Mouse (Mus musculus) left cerebral cortex, adult 8-10 months (tissue): ENCODE measurements around the gene Vmn2r22. TPM values are rescaled to one million over a fixed set of nuclear protein-coding genes. Genes with fewer than 3 reads are reported as not detected.
"Not testable (repeated sequence)": the region's sequence is repeated elsewhere in the genome, so short reads cannot be mapped to it uniquely, and the experiment has no call there.

Source experiments
- DNase-seq, 2 experiments: peaks; one replicate each; pipeline ENCODE4 v3.0.0; 2022; ENCODE audit warnings: low spot score in 2 of 2
- total RNA-seq, 4 experiments: library from RNA; stranded (reverse); gene quantifications; 2 replicates each; pipeline ENCODE4 v1.2.4; 2022

The Vmn2r22 gene
- not detected for total RNA-seq

DNA sequence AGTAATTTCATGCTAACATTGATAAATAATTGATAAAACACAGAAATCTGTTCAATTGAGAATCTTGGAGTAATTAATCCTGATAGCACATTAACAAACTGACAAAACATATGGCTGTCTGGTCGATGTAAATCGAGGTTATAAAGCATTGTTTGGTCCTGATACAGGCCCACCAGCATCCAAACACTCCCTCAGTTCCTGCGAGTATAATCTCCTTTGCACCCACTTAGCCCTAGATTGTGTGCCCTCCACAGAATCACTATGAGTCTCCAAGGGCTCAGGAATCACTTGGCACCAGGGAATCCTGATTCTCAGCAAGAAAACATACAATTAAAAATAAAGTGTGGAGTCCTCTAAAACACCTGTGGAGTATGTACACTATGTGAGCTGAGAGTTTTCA, at the start of gene Vmn2r22:
Gene Vmn2r22 (minus strand): TSS at position 101 of the 400 bp plus-strand sequence.
- not testable (repeated sequence) for DNase-seq

DNA sequence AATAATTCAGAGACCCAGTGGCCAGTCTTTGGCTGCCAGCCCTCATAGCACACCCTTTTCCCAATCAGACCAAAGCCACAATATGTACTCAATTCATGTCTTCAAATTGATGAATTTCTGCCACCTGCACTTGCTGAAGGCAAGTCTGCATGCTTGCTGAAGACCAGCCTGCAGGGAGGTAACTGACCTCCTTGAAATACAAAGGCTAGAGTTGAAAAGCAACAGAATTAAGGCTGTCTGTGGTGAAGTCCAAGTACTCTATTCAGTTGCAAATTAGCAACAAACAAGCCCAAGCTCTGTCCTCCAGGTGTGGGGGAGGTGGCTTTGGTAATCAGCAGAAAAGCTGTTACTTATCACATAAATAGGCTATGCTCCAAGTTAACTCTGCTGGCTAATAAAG, 46.7 kb upstream of the Vmn2r22 start:
- no peak for DNase-seq

GRCm38 (mm10) chr6:123696639-123697038, 46.1 kb upstream of the Vmn2r22 start:
- not testable (repeated sequence) for DNase-seq

- DNase-seq: no peak
Observed at GRCm38 (mm10) chr6:123657040-123657439, 6.5 kb upstream of the Vmn2r22 start.

- DNase-seq: not testable (repeated sequence)
Observed at GRCm38 (mm10) chr6:123639394-123639793, 11.1 kb downstream of the Vmn2r22 start.

DNA sequence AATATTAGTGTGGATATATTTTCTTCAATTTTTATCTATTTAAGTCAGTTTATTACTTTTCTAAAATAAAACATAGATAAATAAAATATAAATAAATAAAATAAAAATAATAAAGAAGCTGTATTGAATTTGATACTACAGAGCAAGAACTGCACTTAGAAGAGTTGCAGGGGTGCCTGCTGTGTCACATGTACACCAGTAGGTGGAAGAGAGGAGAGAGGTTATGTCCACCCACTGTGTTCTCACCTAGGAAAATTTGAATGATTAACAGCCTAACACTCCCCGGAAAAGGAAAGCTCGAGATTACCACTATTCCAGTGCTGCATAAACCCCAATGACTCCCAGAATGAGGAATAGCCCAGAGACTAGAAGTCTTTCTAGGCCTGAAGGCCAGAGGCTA, 26.7 kb downstream of the Vmn2r22 start:
- not testable (repeated sequence) for DNase-seq

- DNase-seq: not testable (repeated sequence)
Observed at GRCm38 (mm10) chr6:123588368-123588767, 62.2 kb downstream of the Vmn2r22 start.

DNA sequence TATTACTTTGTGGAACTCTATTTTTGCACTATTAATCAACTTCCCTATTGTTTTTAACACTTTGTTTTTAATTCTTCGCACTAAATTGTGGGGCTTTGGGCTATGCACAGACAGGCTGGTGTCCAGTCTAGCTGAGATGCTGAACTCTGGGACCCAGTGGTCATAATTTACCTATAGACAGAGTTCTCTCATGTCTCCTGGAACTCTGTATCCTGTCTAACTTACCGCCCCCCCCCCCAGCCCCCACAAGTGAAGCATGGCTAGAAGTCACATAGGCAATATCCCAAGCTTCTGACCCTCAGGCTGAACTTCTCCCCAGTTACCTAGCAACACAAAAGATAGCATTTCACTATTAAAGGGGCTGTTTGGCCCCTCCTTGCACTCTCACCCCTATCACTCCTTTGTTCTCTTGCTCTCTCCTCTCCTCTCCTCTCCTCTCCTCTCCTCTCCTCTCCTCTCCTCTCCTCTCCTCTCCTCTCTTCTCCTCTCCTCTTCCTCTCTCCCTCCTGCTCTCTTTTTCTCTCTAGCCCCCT, 62.7 kb downstream of the Vmn2r22 start:
- not testable (repeated sequence) for DNase-seq

GRCm38 (mm10) chr6:123583988-123584387, 66.5 kb downstream of the Vmn2r22 start:
- DNase-seq: not testable (repeated sequence)

DNA sequence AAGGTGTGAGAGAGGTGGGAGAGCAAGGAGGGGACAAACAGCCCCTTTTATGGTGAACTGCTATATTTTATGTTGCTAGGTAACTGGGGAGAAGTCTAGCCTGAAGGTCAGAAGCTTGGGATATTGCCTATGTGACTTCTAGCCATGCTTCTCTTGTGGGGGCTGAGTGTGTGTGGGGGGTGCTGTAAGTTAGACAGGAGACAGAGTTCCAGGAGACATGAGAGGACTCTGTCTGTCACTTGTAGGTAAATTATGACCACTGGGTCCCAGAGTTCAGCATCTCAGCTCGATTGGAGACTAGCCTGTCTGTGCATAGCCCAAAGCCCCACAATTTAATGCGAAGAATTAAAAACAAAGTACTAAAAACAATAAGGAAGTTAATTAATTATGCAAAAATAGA, 75.8 kb downstream of the Vmn2r22 start:
- DNase-seq: not testable (repeated sequence)

Other genes with a start within 250 kb of the Vmn2r22 start
- not detected for gene Vmn2r20, start 232.6 kb downstream of the Vmn2r22 start, total RNA-seq
- gene Vmn2r21, start 117.3 kb downstream of the Vmn2r22 start, total RNA-seq: not detected
- not detected for gene Vmn2r23, start 51.9 kb upstream of the Vmn2r22 start, total RNA-seq
- under 1 TPM in 1 of 4 experiments, not detected in 3; 0.04 TPM for gene Vmn2r24, start 128.2 kb upstream of the Vmn2r22 start, total RNA-seq
- not detected for gene Vmn2r25, start 202.7 kb upstream of the Vmn2r22 start, total RNA-seq